Mouse (Mus musculus): ENCODE measurements around the gene Mbnl2.
A peak's percentile ranks its signal among the peaks of the same experiment; 100 is the strongest.

Gene Mbnl2

DNA sequence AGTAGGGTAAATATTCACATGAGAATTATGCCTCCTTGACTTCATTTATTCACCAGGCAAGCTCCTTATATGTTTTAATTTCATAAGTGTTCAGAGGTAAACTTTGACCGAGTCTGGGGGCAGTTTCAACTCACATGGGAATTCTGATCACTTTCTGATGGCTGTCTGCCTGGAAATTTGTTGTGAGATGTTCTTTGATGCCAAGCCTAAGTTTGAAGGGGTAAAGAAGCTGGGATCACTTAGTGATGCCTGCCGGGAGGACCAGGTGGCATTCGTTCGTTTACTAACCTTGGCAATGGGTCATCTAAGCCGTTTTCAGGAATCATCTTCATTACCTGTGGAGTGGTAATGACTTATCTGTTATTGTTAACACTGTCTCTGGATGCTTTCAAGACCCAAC is 23.0 kb downstream of the Mbnl2 start:
- no peak for DNase-seq

GRCm38 (mm10) chr14:120299716-120300115 is 24.2 kb downstream of the Mbnl2 start:
- no peak for DNase-seq

DNA sequence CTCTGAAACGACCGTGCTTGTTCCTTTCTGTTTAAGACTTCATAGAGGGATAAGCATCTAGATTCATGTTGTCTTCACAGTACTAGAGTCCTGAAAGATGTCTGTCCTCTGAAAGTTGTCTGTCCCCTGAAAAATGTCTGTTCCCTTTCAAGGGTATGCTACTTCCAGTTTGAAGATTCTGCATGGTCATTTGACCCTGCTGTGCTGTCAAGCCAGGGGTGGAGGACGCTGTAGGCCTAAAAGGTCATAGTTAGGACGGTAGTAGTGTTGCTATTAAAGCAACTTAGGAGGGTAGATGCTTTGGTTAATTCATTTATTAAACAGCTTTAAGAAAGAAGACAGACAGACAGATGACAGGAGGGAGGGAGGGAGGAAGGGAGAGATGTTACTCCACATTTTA is 24.7 kb downstream of the Mbnl2 start:
- no peak for DNase-seq

DNA sequence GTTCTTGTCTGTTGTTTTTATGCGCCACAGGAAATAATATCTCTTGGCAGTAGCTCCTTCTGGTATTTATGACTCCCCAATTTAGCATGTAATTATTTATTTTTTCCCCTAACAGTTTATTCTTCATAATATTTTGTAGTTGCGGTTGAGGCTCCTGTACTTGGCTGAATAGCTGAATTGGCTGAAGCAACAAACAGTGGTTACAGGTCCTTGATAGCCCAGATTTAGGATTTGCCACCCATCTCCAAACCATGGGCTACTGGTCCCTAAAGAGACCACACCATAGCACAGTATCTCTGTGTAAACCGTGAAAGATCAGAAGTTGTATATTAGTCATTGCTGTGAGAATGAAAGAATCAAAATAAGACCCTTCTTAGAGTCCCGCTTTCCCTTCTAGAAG is 25.3 kb downstream of the Mbnl2 start:
- DNase-seq = no peak

DNA sequence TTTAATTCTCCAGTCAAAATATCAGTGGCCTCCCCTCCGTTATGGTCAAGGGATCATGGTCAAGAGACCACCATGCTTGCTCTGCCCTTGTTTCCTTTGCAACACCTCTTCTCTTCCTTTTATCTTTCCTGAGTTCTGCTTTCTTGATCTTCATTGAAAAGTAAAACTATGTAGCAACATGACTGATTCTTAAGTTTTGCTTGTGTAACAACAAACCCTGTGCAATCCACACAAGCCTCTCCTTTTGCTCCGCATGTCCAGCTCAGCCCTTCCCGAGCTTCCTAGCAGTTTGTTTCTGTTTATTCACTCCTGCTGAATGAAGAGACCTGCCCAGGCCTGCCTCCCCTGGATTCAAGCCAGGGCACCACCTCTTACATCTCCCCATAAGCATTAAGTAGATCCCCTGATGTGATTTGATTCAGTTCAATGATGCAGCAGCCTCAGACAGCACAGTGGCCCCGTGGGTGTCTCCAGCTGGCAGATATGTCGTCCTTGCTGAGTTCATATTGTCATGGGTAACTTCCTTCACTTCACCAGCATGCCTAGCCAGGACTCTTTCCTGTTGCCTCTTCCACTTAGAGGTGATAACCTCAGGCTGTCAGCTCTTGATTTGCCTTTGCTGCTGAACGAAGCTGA is 27.6 kb downstream of the Mbnl2 start:
- DNase-seq = peak; percentile 78

GRCm38 (mm10) chr14:120306229-120306628 is 30.8 kb downstream of the Mbnl2 start:
- DNase-seq = no peak

DNA sequence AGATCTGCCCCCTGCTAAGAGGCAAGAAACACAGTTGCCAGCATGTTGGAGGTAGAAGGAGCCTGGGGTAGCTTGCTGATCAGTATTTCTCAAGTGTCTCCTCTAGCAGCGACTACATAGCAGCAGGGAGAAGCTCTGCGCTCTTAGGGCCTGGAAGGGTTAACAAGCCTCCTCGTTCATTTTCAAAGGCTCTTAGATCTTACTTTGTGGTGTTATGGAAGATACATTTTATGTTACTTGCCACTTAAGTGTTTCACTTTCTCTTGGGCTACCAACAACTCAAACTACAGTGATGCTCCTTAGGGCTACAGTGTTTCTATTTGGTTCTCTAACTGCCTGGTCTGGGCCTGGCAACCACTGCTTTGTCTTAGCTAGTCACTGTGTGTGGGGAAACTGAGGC is 31.9 kb downstream of the Mbnl2 start:
- no peak for DNase-seq

GRCm38 (mm10) chr14:120307963-120308362 is 32.5 kb downstream of the Mbnl2 start:
- no peak for DNase-seq

- DNase-seq = no peak
Observed at GRCm38 (mm10) chr14:120309691-120310090, 34.2 kb downstream of the Mbnl2 start.

DNA sequence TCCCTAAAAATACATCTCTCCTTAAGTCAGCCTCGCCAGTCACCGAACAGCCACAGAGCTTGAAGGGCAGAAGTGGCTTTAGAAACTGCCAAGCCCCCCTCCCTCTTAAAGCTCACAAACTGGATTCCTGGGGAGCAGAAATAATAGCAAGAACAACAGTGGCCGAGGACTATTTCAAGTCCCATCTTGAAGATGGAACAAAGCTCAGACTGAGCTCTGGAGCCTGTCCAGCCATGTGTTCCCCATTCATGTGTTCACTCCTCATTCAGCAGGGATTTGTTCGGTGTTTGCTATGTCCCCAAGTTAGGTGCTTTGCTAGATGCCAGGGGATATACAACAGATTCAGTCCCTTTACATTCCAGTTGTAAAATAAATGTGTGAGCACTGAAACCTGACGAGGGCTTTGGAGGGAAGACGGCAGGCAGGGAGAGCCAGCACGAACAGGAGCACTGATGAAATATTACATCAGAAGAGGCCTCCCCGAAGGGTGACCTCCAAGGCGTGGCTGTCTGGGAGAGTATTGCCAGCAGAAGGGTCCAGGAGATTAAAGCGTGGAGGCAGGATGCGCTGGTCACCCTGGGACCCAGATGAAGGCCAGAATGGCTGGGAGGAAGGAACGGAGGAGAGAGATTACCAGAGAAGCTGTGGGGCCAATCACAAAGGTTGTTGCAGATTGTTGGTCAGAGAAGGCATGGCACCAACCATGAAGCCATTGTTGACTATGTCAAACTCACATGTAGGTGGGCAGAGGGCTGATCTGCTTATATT is 36.0 kb downstream of the Mbnl2 start:
- DNase-seq = no peak

GRCm38 (mm10) chr14:120312661-120313406 is 37.4 kb downstream of the Mbnl2 start:
- DNase-seq = peak; percentile 61

- no peak for DNase-seq
Observed at GRCm38 (mm10) chr14:120313466-120313865, 38.0 kb downstream of the Mbnl2 start.

DNA sequence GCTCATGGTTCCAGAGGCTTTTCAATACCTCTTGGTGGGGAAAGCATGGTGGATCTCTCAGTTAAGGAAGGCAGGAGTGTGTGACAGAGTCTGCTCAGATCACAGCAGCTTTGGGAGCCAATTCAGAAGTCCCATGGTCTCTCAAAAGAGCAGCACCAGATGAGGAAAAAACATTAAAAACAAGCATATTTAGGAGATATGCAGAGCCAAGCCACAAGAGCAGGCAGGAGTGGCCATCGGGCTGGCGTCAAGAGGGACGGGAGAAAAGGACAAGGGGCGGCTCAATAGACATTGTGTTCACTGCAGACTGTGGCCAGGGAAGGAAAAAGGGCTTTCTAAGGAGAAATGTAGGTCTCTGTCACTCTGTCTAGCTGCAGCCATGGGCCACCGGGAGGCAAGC is 40.3 kb downstream of the Mbnl2 start:
- DNase-seq = no peak

- DNase-seq = no peak
Observed at GRCm38 (mm10) chr14:120318326-120318935, 43.0 kb downstream of the Mbnl2 start.

- DNase-seq = no peak
Observed at GRCm38 (mm10) chr14:120318974-120319731, 43.7 kb downstream of the Mbnl2 start.

DNA sequence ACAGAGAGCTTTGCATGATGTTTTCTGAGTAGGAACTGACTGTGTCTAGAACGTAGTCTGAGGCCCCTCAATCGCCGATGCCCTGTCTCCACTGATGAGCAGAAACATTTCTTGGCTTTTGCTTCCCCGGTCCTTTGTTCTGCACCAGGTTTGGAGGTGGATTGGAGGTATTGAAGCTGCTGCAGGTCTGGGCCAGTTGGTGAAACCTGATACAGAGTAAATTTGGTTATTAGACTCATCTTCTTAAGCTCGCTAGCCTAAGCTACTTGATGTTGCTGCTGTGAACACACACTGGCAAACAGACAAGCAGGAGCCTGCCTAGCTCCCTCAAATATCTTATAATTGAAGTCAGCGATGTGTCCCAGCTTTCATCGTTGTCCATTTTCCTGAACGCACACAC is 46.6 kb downstream of the Mbnl2 start:
- DNase-seq = no peak

DNA sequence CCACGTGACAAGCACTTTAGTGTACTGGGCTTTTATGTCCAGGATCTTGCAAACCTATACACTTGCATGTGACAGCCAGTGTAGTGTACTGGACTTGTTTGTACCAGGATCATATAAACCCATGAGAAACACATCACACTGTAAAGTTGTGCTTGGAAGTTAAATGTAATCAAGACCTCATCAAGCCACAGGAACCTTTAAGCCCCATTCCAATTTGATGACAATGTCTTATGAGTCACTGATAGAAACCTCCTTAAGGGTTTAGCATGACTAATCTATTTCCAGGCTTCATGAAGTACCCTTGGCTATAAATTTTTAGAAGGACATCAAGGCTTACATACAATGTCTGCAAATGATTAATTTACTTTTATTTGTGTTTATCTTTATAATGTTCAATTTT is 47.6 kb downstream of the Mbnl2 start:
- DNase-seq = no peak

DNA sequence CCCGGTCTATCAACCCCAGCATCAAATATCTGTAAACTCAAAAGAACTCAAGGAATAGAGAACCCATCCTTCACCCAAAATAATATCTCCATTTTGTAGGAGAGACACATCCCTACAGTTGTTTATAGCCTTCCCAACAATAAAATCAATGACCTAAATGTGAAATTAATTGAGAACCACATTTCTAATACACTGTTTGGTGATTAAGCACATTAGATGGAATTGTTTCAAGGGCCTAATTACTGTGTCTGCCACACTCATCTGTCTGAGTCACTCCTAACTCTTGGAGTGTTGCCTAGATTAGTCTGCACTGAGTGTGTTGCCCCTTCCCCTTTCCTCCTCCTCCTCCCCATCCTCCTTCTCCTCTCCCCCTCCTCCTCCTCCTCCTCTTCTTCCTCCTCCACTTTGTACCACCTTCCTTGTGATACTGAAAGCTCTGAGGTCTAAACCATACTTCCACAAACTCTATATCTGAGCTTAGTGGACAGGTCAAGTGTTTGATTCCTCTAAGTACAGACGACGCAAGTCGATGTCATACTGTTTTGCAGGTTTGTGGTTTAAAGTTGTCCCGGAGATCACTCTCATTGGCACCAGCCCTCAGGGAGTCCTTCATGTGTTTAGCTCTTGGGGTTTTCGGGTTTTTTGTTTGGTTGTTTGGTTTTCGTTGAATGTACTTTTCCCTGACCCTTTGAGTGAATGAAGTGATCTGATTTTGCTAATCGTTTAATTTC is 48.8 kb downstream of the Mbnl2 start:
- no peak for DNase-seq

- DNase-seq = no peak
Observed at GRCm38 (mm10) chr14:120324883-120325480, 49.5 kb downstream of the Mbnl2 start.

DNA sequence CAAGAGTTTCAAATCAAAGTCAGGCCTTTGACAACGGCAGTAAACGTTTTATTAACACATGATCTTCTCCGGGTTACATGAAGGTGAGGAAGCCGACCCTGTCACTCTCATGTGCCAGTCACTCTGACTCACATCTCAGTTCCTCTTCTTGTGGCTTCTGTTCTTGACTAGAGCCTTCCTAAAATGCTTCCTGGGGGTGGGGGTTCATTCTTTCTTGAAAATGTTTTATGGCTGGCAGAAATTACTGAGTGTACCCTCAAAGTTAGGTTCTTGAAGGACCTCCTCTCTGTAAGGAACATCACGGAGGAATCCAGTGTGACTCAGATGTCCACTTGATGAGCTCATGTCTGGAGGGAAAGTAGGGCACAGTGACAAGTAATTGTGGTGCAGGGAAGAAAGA is 50.2 kb downstream of the Mbnl2 start:
- no peak for DNase-seq

DNA sequence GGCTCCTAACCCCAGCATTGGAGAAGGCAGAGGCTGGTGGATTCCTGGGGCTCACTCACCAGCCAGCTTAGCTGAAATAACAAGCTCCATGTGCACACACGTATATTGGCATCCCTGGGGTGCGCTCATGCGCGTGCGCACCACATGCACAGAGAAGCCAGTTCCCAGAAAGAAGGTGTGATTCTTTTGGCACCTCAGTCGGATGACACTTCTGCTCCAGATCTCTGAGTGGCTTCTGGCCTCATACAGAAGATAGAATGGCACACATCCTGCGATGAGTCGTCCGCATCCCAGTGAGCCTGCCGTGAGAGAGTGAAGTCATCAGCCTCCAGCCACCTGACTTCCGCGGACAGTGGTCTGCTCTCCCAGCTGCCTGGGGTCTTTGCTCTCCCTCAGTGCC is 55.0 kb downstream of the Mbnl2 start:
- peak; percentile 82 for DNase-seq
